Mouse (Mus musculus) cerebellum, postnatal 14 days (tissue): ENCODE results near the gene Slc13a2.

Experiments used
- DNase-seq, 2 experiments: peaks; one replicate each; pipeline ENCODE4 v3.0.0; 2021; ENCODE audit warnings: mixed read lengths in 2 of 2

The Slc13a2 gene

GRCm38 (mm10) chr11:78348474-78348873, 73.5 kb downstream of the Slc13a2 start:
- no peak for DNase-seq

- no peak for DNase-seq
These were observed 74.1 kb downstream of the Slc13a2 start for GRCm38 (mm10) chr11:78347908-78348307.
